Mouse (Mus musculus): Measurements from ENCODE around the gene Olfr1396. TPM values are rescaled to one million over a fixed set of nuclear protein-coding genes. Genes with fewer than 3 reads are reported as not detected.

The Olfr1396 gene
- polyA plus RNA-seq (2015; fragmentation: Nextera tagmentation; extraction: Ambion mirVana) = 0.05 TPM in 1 of 2 replicates, not detected in the other

- Histone ChIP-seq H3K9me3 (replicated peaks; ENCODE audit: low read length) (no peaks in the 10 kb centered on the region), H3K4me3 (replicated peaks; ENCODE audit: low read depth, low read length) (no peak within 1 kb of the TSS), H3K27me3 (ENCODE audit: insufficient read depth, low read length) (no peaks in the 10 kb centered on the region), H3K27ac (no peak within 1 kb of the TSS), H3K4me2 (ENCODE audit: low read length) (no peak within 1 kb of the TSS), H3K36me3 (ENCODE audit: insufficient read depth, low read length) (no peaks in the 10 kb centered on the region), H3K4me1 (replicated peaks; ENCODE audit: insufficient read depth, low read length) (no peaks in the 10 kb centered on the region), H3K9ac (ENCODE audit: low read depth, low read length) (no peak within 1 kb of the TSS)
- ATAC-seq (replicated peaks; ENCODE audit: low FRiP score, low read depth) (no peak), DNase-seq (ENCODE audit: low spot score) (no peak)
- TF ChIP-seq CTCF (IDR thresholded peaks at IDR 0.05; ENCODE audit: low read depth) = no peak
Measured at GRCm38 (mm10) chr11:49114774-49115173, at the start of gene Olfr1396. Gene Olfr1396, minus strand, starts transcription at chr11:49114874.

DNA sequence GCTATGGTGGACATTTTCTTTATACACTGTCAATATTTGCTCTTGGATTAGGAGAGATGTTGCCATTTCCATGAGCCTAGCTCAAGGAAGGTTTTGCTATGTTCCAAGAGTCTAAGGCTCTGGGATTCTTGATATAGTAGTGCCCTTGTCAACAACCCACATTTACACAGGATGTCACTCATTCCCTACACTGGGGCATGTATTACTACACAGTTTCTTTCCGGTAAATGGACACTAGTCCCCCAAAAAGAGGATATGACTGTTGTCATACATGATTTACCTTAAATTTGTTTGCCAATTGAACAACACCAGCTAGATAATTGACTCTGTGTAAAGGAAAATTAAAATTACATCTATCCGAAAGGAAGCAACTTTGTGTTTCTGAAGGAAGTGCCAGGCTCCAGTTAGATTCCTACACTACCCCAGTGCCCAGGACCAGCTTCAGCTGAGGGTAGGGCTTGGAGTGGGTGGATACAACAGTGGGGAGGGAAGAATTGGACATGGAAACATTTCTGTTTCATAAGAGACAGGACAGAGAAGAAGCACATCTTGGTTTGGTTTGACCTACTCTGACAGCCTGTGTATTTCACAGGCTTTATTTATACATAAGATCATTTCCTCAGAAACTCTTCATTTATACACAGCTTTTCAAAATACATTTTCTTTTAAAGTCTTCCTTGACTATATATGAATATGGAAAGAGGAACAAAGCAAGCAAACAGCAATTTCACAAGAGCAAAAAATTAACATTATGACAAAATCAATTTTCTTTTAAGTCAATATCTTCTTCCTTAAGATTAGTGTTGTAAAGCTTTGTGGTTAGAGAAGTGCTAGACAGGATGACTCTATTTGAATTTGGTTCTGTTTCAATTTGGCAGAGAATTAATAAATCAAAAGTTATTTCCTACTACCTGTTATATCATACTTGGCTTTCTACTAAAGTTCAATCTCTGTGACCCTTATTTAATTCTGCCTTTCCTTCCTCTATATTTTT is 42.4 kb upstream of the Olfr1396 start:
- Histone ChIP-seq H3K4me1 (replicated peaks; ENCODE audit: insufficient read depth, low read length) (no peaks in the 10 kb centered on the region), H3K4me3 (replicated peaks; ENCODE audit: low read depth, low read length) (no peak overlapping the region), H3K36me3 (ENCODE audit: insufficient read depth, low read length) (no peaks in the 10 kb centered on the region), H3K9ac (ENCODE audit: low read depth, low read length) (no peak overlapping the region), H3K4me2 (ENCODE audit: low read length) (no peak overlapping the region), H3K27me3 (ENCODE audit: insufficient read depth, low read length) (no peaks in the 10 kb centered on the region), H3K9me3 (replicated peaks; ENCODE audit: low read length) (no peaks in the 10 kb centered on the region), H3K27ac (no peak overlapping the region)
- 75% methylated on average over 2 of the region's 2 CpGs for WGBS
- TF ChIP-seq CTCF (IDR thresholded peaks at IDR 0.05; ENCODE audit: low read depth) = no peak
- ATAC-seq (replicated peaks; ENCODE audit: low FRiP score, low read depth) = no peak
- DNase-seq (ENCODE audit: low spot score) = no peak

DNA sequence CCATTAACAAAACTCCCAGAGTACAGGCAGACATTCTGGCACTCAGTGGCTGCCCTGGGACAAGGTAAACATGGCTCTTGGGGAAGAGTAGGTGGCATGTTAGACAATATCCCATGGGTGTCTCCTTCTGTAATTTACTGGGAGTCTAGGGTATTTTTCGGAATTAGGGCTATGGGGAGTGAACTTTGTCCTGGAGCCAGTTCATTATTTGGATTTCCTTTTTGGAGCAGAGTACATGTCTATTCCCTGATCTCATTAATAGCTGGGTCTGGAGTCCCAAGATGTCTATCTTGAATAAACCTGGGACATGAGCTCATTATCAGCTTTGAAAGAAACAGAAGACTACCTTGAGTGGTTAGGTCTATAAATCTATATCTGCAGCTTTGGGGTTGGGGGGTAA is 39.4 kb upstream of the Olfr1396 start, which contains the start of gene Olfr1394:
TSS of gene Olfr1394 (plus strand) at position 301 of the 400 bp plus-strand sequence.
- H3K27ac ChIP-seq = no peak within 1 kb of the TSS
- no peaks in the 10 kb centered on the region for H3K4me1 ChIP-seq (replicated peaks; ENCODE audit: insufficient read depth, low read length)
- no peak within 1 kb of the TSS for H3K9ac ChIP-seq (ENCODE audit: low read depth, low read length)
- WGBS = 76% methylated on average over 1 of the region's 1 CpGs
- no peaks in the 10 kb centered on the region for H3K36me3 ChIP-seq (ENCODE audit: insufficient read depth, low read length)
- no peaks in the 10 kb centered on the region for H3K27me3 ChIP-seq (ENCODE audit: insufficient read depth, low read length)
- no peak for ATAC-seq (replicated peaks; ENCODE audit: low FRiP score, low read depth)
- DNase-seq (ENCODE audit: low spot score) = no peak
- no peaks in the 10 kb centered on the region for H3K9me3 ChIP-seq (replicated peaks; ENCODE audit: low read length)
- TF ChIP-seq CTCF (IDR thresholded peaks at IDR 0.05; ENCODE audit: low read depth) = no peak
- no peak within 1 kb of the TSS for H3K4me2 ChIP-seq (ENCODE audit: low read length)
- no peak within 1 kb of the TSS for H3K4me3 ChIP-seq (replicated peaks; ENCODE audit: low read depth, low read length)

DNA sequence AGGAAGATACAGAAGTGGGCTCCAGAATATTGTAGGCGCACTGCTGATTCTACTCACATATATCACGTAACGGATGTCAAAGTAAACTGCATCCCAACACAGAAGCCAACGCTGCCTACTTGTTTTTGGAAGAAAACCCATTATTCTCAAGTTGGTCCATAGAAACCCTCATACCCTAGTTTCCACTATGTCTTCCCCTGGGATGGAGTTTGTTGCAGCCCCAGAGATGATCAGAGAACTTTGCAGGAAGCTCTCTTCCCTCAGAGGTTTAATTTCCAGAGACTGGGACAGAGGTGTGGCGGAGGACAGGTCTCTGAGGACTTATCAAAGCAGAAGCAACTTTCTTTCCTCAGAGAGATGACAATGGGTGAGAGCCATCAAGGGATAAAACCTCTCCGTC is 27.3 kb upstream of the Olfr1396 start, which contains the start of gene Olfr1395:
TSS of gene Olfr1395 (plus strand) at position 301 of the 400 bp plus-strand sequence.
- ATAC-seq (replicated peaks; ENCODE audit: low FRiP score, low read depth) (no peak), DNase-seq (ENCODE audit: low spot score) (no peak)
- 91% methylated on average over 6 of the region's 6 CpGs for WGBS
- Histone ChIP-seq H3K36me3 (ENCODE audit: insufficient read depth, low read length) (no peaks in the 10 kb centered on the region), H3K4me2 (ENCODE audit: low read length) (no peak within 1 kb of the TSS), H3K9me3 (replicated peaks; ENCODE audit: low read length) (no peaks in the 10 kb centered on the region), H3K4me1 (replicated peaks; ENCODE audit: insufficient read depth, low read length) (0 out of 2 replicates have a peak, but pooled peaks cover 5% of the 10 kb centered on the region), H3K4me3 (replicated peaks; ENCODE audit: low read depth, low read length) (no peak within 1 kb of the TSS), H3K27me3 (ENCODE audit: insufficient read depth, low read length) (no peaks in the 10 kb centered on the region; the same call in 1 of the 2 replicates), H3K27ac (no peak within 1 kb of the TSS), H3K9ac (ENCODE audit: low read depth, low read length) (no peak within 1 kb of the TSS)
- TF ChIP-seq CTCF (IDR thresholded peaks at IDR 0.05; ENCODE audit: low read depth) = no peak

DNA sequence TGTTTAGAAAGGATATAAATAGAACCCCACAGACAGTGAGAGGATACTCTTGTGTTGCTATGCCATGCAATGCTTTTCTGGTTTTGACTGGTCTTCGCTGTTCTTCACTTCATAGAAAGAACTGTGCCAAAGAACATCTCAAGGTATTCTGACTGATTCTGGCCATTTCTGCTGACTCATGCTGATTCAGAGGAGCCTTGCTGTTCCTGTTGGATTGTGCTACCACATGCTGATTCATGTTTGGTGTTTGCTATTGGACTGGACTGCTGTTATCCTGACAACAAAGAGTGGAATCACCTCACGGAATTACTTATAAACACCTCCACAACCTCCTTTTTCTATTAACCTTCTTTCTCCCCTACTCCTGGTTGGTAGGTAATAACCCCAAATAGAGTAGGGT is 9.5 kb upstream of the Olfr1396 start:
- H3K9ac ChIP-seq (ENCODE audit: low read depth, low read length) = no peak overlapping the region
- H3K27ac ChIP-seq = no peak overlapping the region
- H3K27me3 ChIP-seq (ENCODE audit: insufficient read depth, low read length) = no peaks in the 10 kb centered on the region
- DNase-seq (ENCODE audit: low spot score) (no peak), ATAC-seq (replicated peaks; ENCODE audit: low FRiP score, low read depth) (no peak)
- no peaks in the 10 kb centered on the region for H3K36me3 ChIP-seq (ENCODE audit: insufficient read depth, low read length)
- no peaks in the 10 kb centered on the region for H3K4me1 ChIP-seq (replicated peaks; ENCODE audit: insufficient read depth, low read length)
- H3K4me2 ChIP-seq (ENCODE audit: low read length) = no peak overlapping the region
- 92% methylated on average over 2 of the region's 2 CpGs for WGBS
- no peaks in the 10 kb centered on the region for H3K9me3 ChIP-seq (replicated peaks; ENCODE audit: low read length)
- H3K4me3 ChIP-seq (replicated peaks; ENCODE audit: low read depth, low read length) = no peak overlapping the region
- TF ChIP-seq CTCF (IDR thresholded peaks at IDR 0.05; ENCODE audit: low read depth) = no peak

GRCm38 (mm10) chr11:49119635-49120034 is 5.0 kb upstream of the Olfr1396 start:
- WGBS = 68% methylated on average over 3 of the region's 3 CpGs
- TF ChIP-seq CTCF (IDR thresholded peaks at IDR 0.05; ENCODE audit: low read depth) = no peak
- ATAC-seq (replicated peaks; ENCODE audit: low FRiP score, low read depth) = no peak

More at GRCm38 (mm10) chr11:49119635-49120034, 5.0 kb upstream of the Olfr1396 start:
- Histone ChIP-seq H3K9ac (ENCODE audit: low read depth, low read length) (no peak overlapping the region), H3K4me2 (ENCODE audit: low read length) (no peak overlapping the region), H3K27me3 (ENCODE audit: insufficient read depth, low read length) (no peaks in the 10 kb centered on the region), H3K27ac (no peak overlapping the region), H3K36me3 (ENCODE audit: insufficient read depth, low read length) (no peaks in the 10 kb centered on the region), H3K9me3 (replicated peaks; ENCODE audit: low read length) (no peaks in the 10 kb centered on the region), H3K4me3 (replicated peaks; ENCODE audit: low read depth, low read length) (no peak overlapping the region), H3K4me1 (replicated peaks; ENCODE audit: insufficient read depth, low read length) (no peaks in the 10 kb centered on the region)
- DNase-seq (ENCODE audit: low spot score) = no peak

Data from kidney, postnatal 0 days (tissue).